Mouse (Mus musculus) midbrain, embryonic 10.5 days (tissue): ENCODE measurements at regions not wholly inside any gene's neighbourhood (a gene's known extent, or its start where the extent isn't known, plus 50 kb on each side); places are given as distances from the start of the nearest gene placed in this dataset.

ENCODE experiments used
- DNase-seq: peaks from one replicate; pipeline ENCODE4 v3.0.0-alpha.2; 2017; ENCODE audit warnings: low spot score
- H3K27ac ChIP-seq: fragments of 300-500 bp; sonication (generic); replicated peaks from 2 replicates; pipeline ENCODE4 v1.5.1; 2016; ENCODE audit warnings: mild to moderate bottlenecking
- H3K27me3 ChIP-seq: fragments of 300-500 bp; sonication (generic); 2 replicates; pipeline ENCODE4 v1.6.1; 2016; ENCODE audit warnings: low read depth, mild to moderate bottlenecking; ENCODE audit not compliant: poor library complexity, severe bottlenecking
- H3K36me3 ChIP-seq: fragments of 300-500 bp; sonication (generic); 2 replicates; pipeline ENCODE4 v1.6.1; 2016; ENCODE audit warnings: mild to moderate bottlenecking, moderate library complexity
- H3K4me1 ChIP-seq: fragments of 300-500 bp; sonication (generic); 2 replicates; pipeline ENCODE4 v1.6.1; 2016
- H3K4me3 ChIP-seq: fragments of 300-500 bp; sonication (generic); 2 replicates; pipeline ENCODE4 v1.5.1; 2016; ENCODE audit warnings: mild to moderate bottlenecking, moderate library complexity
- H3K9me3 ChIP-seq: fragments of 300-500 bp; sonication (generic); replicated peaks from 2 replicates; pipeline ENCODE4 v1.6.1; 2016; ENCODE audit warnings: mild to moderate bottlenecking
- WGBS: fragments of 180-500 bp; shearing (Covaris S2); methylation state at CpG from one replicate; pipeline ENCODE4 v1.1.7; 2016; 5-methylcytosine and 5-hydroxymethylcytosine counted together

DNA sequence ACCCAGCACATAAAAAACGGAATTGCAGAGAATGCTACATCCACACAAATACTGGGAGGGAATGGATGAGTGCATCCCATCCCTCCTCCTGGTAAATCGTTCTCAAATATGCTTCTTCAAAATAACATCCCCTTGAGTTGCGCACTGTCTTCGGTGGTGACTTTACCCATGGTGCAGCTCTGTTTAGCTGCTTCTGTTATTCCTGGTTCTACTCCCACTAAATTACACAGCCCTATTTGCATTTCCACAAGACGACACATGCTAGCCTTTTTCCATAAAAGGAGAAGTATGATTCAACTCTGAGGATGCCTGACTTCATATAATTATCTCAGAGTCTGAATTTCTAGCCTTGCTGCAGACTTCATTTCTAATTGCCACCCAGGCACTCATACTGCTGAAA, 65.5 kb upstream of the Ift57 start:
- no peak overlapping the region for H3K4me3 ChIP-seq
- H3K4me1 ChIP-seq, result peaks cover 4% of the 10 kb centered on the region; the same call in 1 of the 2 replicates
- no peak overlapping the region for H3K27ac ChIP-seq
- 95% methylated on average over 5 of the region's 5 CpGs for WGBS
- no peaks in the 10 kb centered on the region for H3K36me3 ChIP-seq
- DNase-seq, result no peak
- no peaks in the 10 kb centered on the region for H3K9me3 ChIP-seq
- H3K27me3 ChIP-seq, result no peaks in the 10 kb centered on the region

GRCm38 (mm10) chr16:49635506-49635905, 63.5 kb upstream of the Ift57 start:
- 94% methylated on average over 8 of the region's 8 CpGs for WGBS
- no peaks in the 10 kb centered on the region for H3K9me3 ChIP-seq
- no peaks in the 10 kb centered on the region for H3K27me3 ChIP-seq
- H3K4me3 ChIP-seq, result no peak overlapping the region
- H3K27ac ChIP-seq, result no peak overlapping the region
- DNase-seq, result no peak
- no peaks in the 10 kb centered on the region for H3K36me3 ChIP-seq
- peaks cover 4% of the 10 kb centered on the region; the same call in 1 of the 2 replicates for H3K4me1 ChIP-seq

DNA sequence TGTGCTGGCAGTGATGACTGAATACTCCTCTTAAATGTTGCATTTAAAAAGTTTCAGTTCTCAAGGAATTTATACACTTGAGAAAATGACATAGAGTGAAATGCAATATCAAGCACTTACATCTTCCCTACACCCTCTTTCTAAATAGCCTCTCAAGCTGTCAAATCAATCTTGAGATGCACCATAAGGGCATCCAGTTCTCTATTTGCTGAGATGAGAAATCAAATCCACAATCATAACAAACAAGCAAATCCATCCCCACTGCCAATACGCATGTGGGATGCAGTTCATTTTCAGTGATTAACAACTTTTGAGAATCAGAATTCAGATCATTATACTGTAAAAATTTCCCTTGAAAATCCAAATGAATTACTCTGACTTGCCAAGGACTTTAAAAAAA, 62.6 kb upstream of the Ift57 start:
- 96% methylated on average over 1 of the region's 1 CpGs for WGBS
- no peak for DNase-seq

GRCm38 (mm10) chr16:49642696-49643095, 56.3 kb upstream of the Ift57 start:
- no peaks in the 10 kb centered on the region for H3K27me3 ChIP-seq
- no peak for DNase-seq
- no peaks in the 10 kb centered on the region for H3K9me3 ChIP-seq
- no peak overlapping the region for H3K27ac ChIP-seq
- H3K36me3 ChIP-seq, result no peaks in the 10 kb centered on the region
- no peak overlapping the region for H3K4me3 ChIP-seq
- 84% methylated on average over 1 of the region's 1 CpGs for WGBS
- no peaks in the 10 kb centered on the region for H3K4me1 ChIP-seq

More for the DNA sequence above, 62.6 kb upstream of the Ift57 start:
- Histone ChIP-seq H3K27me3 (no peaks in the 10 kb centered on the region), H3K4me1 (no peaks in the 10 kb centered on the region), H3K9me3 (no peaks in the 10 kb centered on the region), H3K27ac (no peak overlapping the region), H3K36me3 (no peaks in the 10 kb centered on the region), H3K4me3 (no peak overlapping the region)

DNA sequence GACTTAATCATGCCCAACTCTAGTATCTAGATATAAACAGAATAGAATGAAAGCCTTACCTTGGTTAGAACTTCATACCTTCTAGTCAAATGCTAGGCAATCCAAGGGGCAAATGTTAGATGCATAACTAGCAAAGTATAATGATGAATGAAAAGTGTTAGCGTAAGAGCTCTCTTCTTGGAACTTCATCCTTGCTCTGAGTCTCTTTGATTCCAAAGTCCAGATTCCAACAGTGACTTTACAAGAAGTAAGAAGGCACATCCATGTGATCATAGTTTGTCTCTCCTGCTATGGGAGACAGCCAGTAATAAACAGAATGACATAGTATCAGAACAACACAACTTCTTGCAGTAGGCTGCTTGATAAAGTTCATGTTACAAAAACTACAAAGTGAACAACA, 54.6 kb upstream of the Ift57 start:
- no peaks in the 10 kb centered on the region for H3K36me3 ChIP-seq
- H3K27me3 ChIP-seq, result no peaks in the 10 kb centered on the region
- no peaks in the 10 kb centered on the region for H3K9me3 ChIP-seq
- H3K27ac ChIP-seq, result no peak overlapping the region
- no peak overlapping the region for H3K4me3 ChIP-seq
- 97% methylated on average over 1 of the region's 1 CpGs for WGBS
- DNase-seq, result no peak
- H3K4me1 ChIP-seq, result no peaks in the 10 kb centered on the region

DNA sequence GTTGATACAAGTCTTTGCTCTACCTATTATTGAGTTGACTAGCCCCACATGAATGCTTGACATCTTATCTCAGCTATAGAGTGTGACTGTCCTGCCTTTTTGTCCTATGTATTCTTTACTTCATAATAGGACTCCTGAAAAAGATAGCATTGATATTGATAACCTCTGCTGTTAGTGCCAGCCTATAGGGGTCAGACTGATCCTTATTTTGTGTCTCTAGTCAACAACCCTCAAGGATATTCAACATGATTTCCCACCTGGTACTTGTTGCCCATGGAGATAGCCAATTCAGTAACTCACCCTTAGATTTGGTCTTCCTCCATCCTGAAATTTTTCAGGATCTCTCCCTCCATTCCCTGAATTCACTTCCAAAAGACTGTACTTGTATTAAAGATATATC, 52.6 kb upstream of the Ift57 start:
- Histone ChIP-seq H3K27ac (no peak overlapping the region), H3K36me3 (no peaks in the 10 kb centered on the region), H3K4me3 (no peak overlapping the region), H3K27me3 (no peaks in the 10 kb centered on the region), H3K4me1 (no peaks in the 10 kb centered on the region), H3K9me3 (no peaks in the 10 kb centered on the region)
- DNase-seq, result no peak
